Mouse (Mus musculus) retina, adult 2 months (tissue): ENCODE data around the gene Btbd2.
A peak's percentile ranks its signal among the peaks of the same experiment; 100 is the strongest.
"Not testable (repeated sequence)": the region's sequence is repeated elsewhere in the genome, so short reads cannot be mapped to it uniquely, and the experiment has no call there.

Experiments
- DNase-seq: peaks from one replicate; pipeline ENCODE4 v3.0.0-alpha.2; 2012; ENCODE audit warnings: low read depth, low spot score

Btbd2 gene

GRCm38 (mm10) chr10:80606737-80607350 is 50.0 kb downstream of the Btbd2 start:
- no peak for DNase-seq

DNA sequence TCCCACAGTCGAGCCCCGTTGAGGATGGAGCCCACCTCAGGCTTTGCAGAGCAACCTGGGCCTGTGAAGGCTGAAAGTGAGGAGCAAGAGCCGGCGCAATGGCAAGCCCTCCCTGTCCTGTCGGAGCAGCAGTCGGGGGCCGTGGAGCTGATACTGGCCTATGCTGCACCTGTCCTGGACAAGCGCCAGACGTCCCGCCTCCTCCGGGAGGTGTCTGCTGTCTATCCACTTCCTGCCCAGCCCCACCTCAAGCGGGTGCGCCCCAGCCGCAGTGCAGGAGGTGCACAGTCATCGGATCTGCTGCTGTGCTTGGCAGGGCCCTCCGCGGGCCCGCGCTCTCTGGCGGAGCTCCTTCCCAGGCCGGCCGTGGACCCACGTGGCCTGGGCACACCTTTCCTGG is 50.6 kb downstream of the Btbd2 start:
- no peak for DNase-seq

GRCm38 (mm10) chr10:80605721-80606120 is 51.1 kb downstream of the Btbd2 start, which contains the start of gene Gm49322:
Gm49322 (plus strand) TSS chr10:80606021.
- DNase-seq = not testable (repeated sequence)

DNA sequence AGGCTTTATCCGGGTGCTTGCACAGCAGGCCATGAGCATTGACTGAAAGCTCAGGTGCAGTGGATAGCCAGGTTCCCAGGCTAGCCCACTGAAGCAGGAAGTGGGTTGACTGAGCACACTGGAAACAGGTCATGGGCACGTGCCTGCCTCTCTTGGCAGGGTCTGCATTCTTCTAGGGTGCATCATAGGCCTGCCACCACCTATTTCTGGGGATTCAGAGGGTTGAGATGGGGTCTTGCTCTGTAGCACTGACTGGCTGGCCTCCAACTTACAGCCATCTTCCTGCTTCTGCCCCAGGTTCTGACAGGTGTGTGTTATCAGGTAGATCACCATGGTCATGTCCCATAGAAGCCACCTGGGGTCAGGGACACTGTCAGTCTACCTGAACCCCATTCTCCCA is 51.9 kb downstream of the Btbd2 start:
- DNase-seq = no peak

DNA sequence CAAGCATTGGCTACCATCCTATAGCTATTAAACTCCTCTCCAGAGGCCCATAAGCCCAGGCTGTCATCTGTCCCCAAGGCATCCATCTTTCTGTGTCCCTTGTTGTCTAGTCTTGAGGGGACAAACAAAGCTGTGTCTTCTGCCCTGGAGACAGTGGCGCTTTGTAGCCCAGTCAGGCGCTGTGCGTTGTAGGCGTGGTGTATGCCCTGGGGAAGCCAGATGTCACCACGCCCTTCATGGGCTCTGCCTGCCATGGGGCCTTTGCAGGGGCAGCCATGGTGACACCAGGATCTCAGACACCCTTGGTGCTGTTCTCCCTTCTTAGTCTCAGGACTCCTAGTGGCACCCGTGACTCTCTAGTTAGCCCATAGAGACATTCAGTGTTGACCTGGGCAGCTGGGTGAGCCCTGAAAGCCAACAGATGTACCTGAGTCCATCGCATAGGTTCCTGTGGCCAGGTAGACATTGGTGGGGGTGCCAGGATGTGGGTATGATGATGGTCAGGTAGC is 52.8 kb downstream of the Btbd2 start:
- DNase-seq = no peak

GRCm38 (mm10) chr10:80603364-80603763 is 53.5 kb downstream of the Btbd2 start:
- no peak for DNase-seq

- DNase-seq = peak; percentile 76
Observed at GRCm38 (mm10) chr10:80602698-80603325, 54.1 kb downstream of the Btbd2 start, which contains the start of the genes Scamp4 and Adat3. Scamp4 (plus strand) TSS chr10:80602872. Adat3 (plus strand) TSS chr10:80602880.

- no peak for DNase-seq
Observed at GRCm38 (mm10) chr10:80596318-80596717, 60.6 kb downstream of the Btbd2 start.
